Mouse (Mus musculus): ENCODE data around the gene Tia1. TPM values are rescaled to one million over a fixed set of nuclear protein-coding genes. Genes with fewer than 3 reads are reported as not detected.
"Not testable (repeated sequence)": the region's sequence is repeated elsewhere in the genome, so short reads cannot be mapped to it uniquely, and the experiment has no call there.

Tia1 gene
- polyA plus RNA-seq, 1 experiment from 2014 or later, result 184 TPM

GRCm38 (mm10) chr6:86380112-86380511, 23.9 kb upstream of the Tia1 start:
- H3K4me1 ChIP-seq (replicated peaks; ENCODE audit: control insufficient read depth, insufficient read depth, low read length); H3K9ac ChIP-seq (ENCODE audit: low read length); H3K4me3 ChIP-seq (ENCODE audit: low read depth, low read length); H3K27ac ChIP-seq (ENCODE audit: low read depth); H3K4me2 ChIP-seq (ENCODE audit: low read length); H3K27me3 ChIP-seq (replicated peaks; ENCODE audit: control insufficient read depth, insufficient read depth, low read length); DNase-seq (ENCODE audit: low spot score); H3K9me3 ChIP-seq (ENCODE audit: control insufficient read depth, low read length); ATAC-seq (replicated peaks; ENCODE audit: low FRiP score, low TSS enrichment, low read depth): not testable (repeated sequence)
- 78% methylated on average over 6 of the region's 8 CpGs for WGBS
- peaks cover 47% of the 10 kb centered on the region for H3K36me3 ChIP-seq (ENCODE audit: control insufficient read depth, insufficient read depth, low read length)

- no peak for DNase-seq (ENCODE audit: low spot score)
- Histone ChIP-seq H3K9ac (ENCODE audit: low read length) (no peak overlapping the region), H3K9me3 (ENCODE audit: control insufficient read depth, low read length) (no peaks in the 10 kb centered on the region), H3K36me3 (ENCODE audit: control insufficient read depth, insufficient read depth, low read length) (peaks cover 48% of the 10 kb centered on the region), H3K4me2 (ENCODE audit: low read length) (no peak overlapping the region), H3K4me1 (replicated peaks; ENCODE audit: control insufficient read depth, insufficient read depth, low read length) (no peaks in the 10 kb centered on the region), H3K4me3 (ENCODE audit: low read depth, low read length) (no peak overlapping the region), H3K27me3 (replicated peaks; ENCODE audit: control insufficient read depth, insufficient read depth, low read length) (no peaks in the 10 kb centered on the region), H3K27ac (ENCODE audit: low read depth) (no peak overlapping the region)
- ATAC-seq (replicated peaks; ENCODE audit: low FRiP score, low TSS enrichment, low read depth), result no peak
Measured at GRCm38 (mm10) chr6:86382551-86382950, 21.5 kb upstream of the Tia1 start.

GRCm38 (mm10) chr6:86383370-86383769, 20.6 kb upstream of the Tia1 start:
- Histone ChIP-seq H3K27ac (ENCODE audit: low read depth) (no peak overlapping the region), H3K9ac (ENCODE audit: low read length) (no peak overlapping the region), H3K4me1 (replicated peaks; ENCODE audit: control insufficient read depth, insufficient read depth, low read length) (no peaks in the 10 kb centered on the region), H3K4me3 (ENCODE audit: low read depth, low read length) (no peak overlapping the region), H3K4me2 (ENCODE audit: low read length) (no peak overlapping the region), H3K27me3 (replicated peaks; ENCODE audit: control insufficient read depth, insufficient read depth, low read length) (no peaks in the 10 kb centered on the region), H3K36me3 (ENCODE audit: control insufficient read depth, insufficient read depth, low read length) (peaks cover 48% of the 10 kb centered on the region), H3K9me3 (ENCODE audit: control insufficient read depth, low read length) (no peaks in the 10 kb centered on the region)
- ATAC-seq (replicated peaks; ENCODE audit: low FRiP score, low TSS enrichment, low read depth), result no peak
- no peak for DNase-seq (ENCODE audit: low spot score)
- 48% methylated on average over 16 of the region's 16 CpGs for WGBS

- Histone ChIP-seq H3K4me2 (ENCODE audit: low read length) (no peak overlapping the region), H3K4me3 (ENCODE audit: low read depth, low read length) (no peak overlapping the region), H3K4me1 (replicated peaks; ENCODE audit: control insufficient read depth, insufficient read depth, low read length) (no peaks in the 10 kb centered on the region), H3K27me3 (replicated peaks; ENCODE audit: control insufficient read depth, insufficient read depth, low read length) (no peaks in the 10 kb centered on the region), H3K9me3 (ENCODE audit: control insufficient read depth, low read length) (no peaks in the 10 kb centered on the region), H3K27ac (ENCODE audit: low read depth) (no peak overlapping the region), H3K9ac (ENCODE audit: low read length) (no peak overlapping the region), H3K36me3 (ENCODE audit: control insufficient read depth, insufficient read depth, low read length) (peaks cover 46% of the 10 kb centered on the region)
- 49% methylated on average over 4 of the region's 4 CpGs for WGBS
- no peak for DNase-seq (ENCODE audit: low spot score)
- no peak for ATAC-seq (replicated peaks; ENCODE audit: low FRiP score, low TSS enrichment, low read depth)
Measured at GRCm38 (mm10) chr6:86384692-86385091, 19.3 kb upstream of the Tia1 start.

GRCm38 (mm10) chr6:86385362-86386104, 18.5 kb upstream of the Tia1 start:
- H3K27me3 ChIP-seq (replicated peaks; ENCODE audit: control insufficient read depth, insufficient read depth, low read length), result no peaks in the 10 kb centered on the region
- DNase-seq (ENCODE audit: low spot score) (no peak), ATAC-seq (replicated peaks; ENCODE audit: low FRiP score, low TSS enrichment, low read depth) (no peak)
- no peaks in the 10 kb centered on the region for H3K4me1 ChIP-seq (replicated peaks; ENCODE audit: control insufficient read depth, insufficient read depth, low read length)
- no peaks in the 10 kb centered on the region for H3K9me3 ChIP-seq (ENCODE audit: control insufficient read depth, low read length)
- H3K9ac ChIP-seq (ENCODE audit: low read length), result no peak overlapping the region
- no peak overlapping the region for H3K4me3 ChIP-seq (ENCODE audit: low read depth, low read length)
- 84% methylated on average over 5 of the region's 5 CpGs for WGBS
- no peak overlapping the region for H3K4me2 ChIP-seq (ENCODE audit: low read length)
- H3K36me3 ChIP-seq (ENCODE audit: control insufficient read depth, insufficient read depth, low read length), result peaks cover 53% of the 10 kb centered on the region
- no peak overlapping the region for H3K27ac ChIP-seq (ENCODE audit: low read depth)

- H3K4me3 ChIP-seq (ENCODE audit: low read depth, low read length), result no peak overlapping the region
- no peak overlapping the region for H3K9ac ChIP-seq (ENCODE audit: low read length)
- no peak for ATAC-seq (replicated peaks; ENCODE audit: low FRiP score, low TSS enrichment, low read depth)
- no peaks in the 10 kb centered on the region for H3K27me3 ChIP-seq (replicated peaks; ENCODE audit: control insufficient read depth, insufficient read depth, low read length)
- H3K9me3 ChIP-seq (ENCODE audit: control insufficient read depth, low read length), result no peaks in the 10 kb centered on the region
- H3K36me3 ChIP-seq (ENCODE audit: control insufficient read depth, insufficient read depth, low read length), result peaks cover 71% of the 10 kb centered on the region
- no peaks in the 10 kb centered on the region for H3K4me1 ChIP-seq (replicated peaks; ENCODE audit: control insufficient read depth, insufficient read depth, low read length)
- WGBS, result 88% methylated on average over 12 of the region's 12 CpGs
- no peak for DNase-seq (ENCODE audit: low spot score)
- H3K4me2 ChIP-seq (ENCODE audit: low read length), result no peak overlapping the region
- H3K27ac ChIP-seq (ENCODE audit: low read depth), result no peak overlapping the region
Measured at GRCm38 (mm10) chr6:86387313-86387712, 16.7 kb upstream of the Tia1 start.

GRCm38 (mm10) chr6:86388461-86388860, 15.6 kb upstream of the Tia1 start:
- no peak overlapping the region for H3K4me2 ChIP-seq (ENCODE audit: low read length)
- H3K27me3 ChIP-seq (replicated peaks; ENCODE audit: control insufficient read depth, insufficient read depth, low read length), result no peaks in the 10 kb centered on the region
- no peaks in the 10 kb centered on the region for H3K4me1 ChIP-seq (replicated peaks; ENCODE audit: control insufficient read depth, insufficient read depth, low read length)
- no peaks in the 10 kb centered on the region for H3K9me3 ChIP-seq (ENCODE audit: control insufficient read depth, low read length)
- DNase-seq (ENCODE audit: low spot score) (no peak), ATAC-seq (replicated peaks; ENCODE audit: low FRiP score, low TSS enrichment, low read depth) (no peak)
- no peak overlapping the region for H3K4me3 ChIP-seq (ENCODE audit: low read depth, low read length)
- H3K27ac ChIP-seq (ENCODE audit: low read depth), result no peak overlapping the region
- WGBS, result 75% methylated on average over 18 of the region's 18 CpGs
- no peak overlapping the region for H3K9ac ChIP-seq (ENCODE audit: low read length)
- H3K36me3 ChIP-seq (ENCODE audit: control insufficient read depth, insufficient read depth, low read length), result peaks cover 75% of the 10 kb centered on the region

- H3K9ac ChIP-seq (ENCODE audit: low read length), result no peak overlapping the region
- no peak for DNase-seq (ENCODE audit: low spot score)
- no peak for ATAC-seq (replicated peaks; ENCODE audit: low FRiP score, low TSS enrichment, low read depth)
- peaks cover 70% of the 10 kb centered on the region for H3K36me3 ChIP-seq (ENCODE audit: control insufficient read depth, insufficient read depth, low read length)
- 89% methylated on average over 5 of the region's 5 CpGs for WGBS
- no peak overlapping the region for H3K4me3 ChIP-seq (ENCODE audit: low read depth, low read length)
- H3K4me2 ChIP-seq (ENCODE audit: low read length), result no peak overlapping the region
- H3K4me1 ChIP-seq (replicated peaks; ENCODE audit: control insufficient read depth, insufficient read depth, low read length), result peaks cover 13% of the 10 kb centered on the region
- H3K9me3 ChIP-seq (ENCODE audit: control insufficient read depth, low read length), result no peaks in the 10 kb centered on the region
- H3K27me3 ChIP-seq (replicated peaks; ENCODE audit: control insufficient read depth, insufficient read depth, low read length), result no peaks in the 10 kb centered on the region
- H3K27ac ChIP-seq (ENCODE audit: low read depth), result no peak overlapping the region
Measured at GRCm38 (mm10) chr6:86391326-86391725, 12.7 kb upstream of the Tia1 start.

- Histone ChIP-seq H3K9me3 (ENCODE audit: control insufficient read depth, low read length) (no peaks in the 10 kb centered on the region), H3K4me1 (replicated peaks; ENCODE audit: control insufficient read depth, insufficient read depth, low read length) (peaks cover 17% of the 10 kb centered on the region), H3K27me3 (replicated peaks; ENCODE audit: control insufficient read depth, insufficient read depth, low read length) (no peaks in the 10 kb centered on the region), H3K4me3 (ENCODE audit: low read depth, low read length) (no peak overlapping the region), H3K36me3 (ENCODE audit: control insufficient read depth, insufficient read depth, low read length) (peaks cover 53% of the 10 kb centered on the region), H3K4me2 (ENCODE audit: low read length) (no peak overlapping the region), H3K9ac (ENCODE audit: low read length) (no peak overlapping the region), H3K27ac (ENCODE audit: low read depth) (no peak overlapping the region)
- DNase-seq (ENCODE audit: low spot score) (no peak), ATAC-seq (replicated peaks; ENCODE audit: low FRiP score, low TSS enrichment, low read depth) (no peak)
- WGBS, result 91% methylated on average over 1 of the region's 1 CpGs
Measured at GRCm38 (mm10) chr6:86393187-86393586, 10.8 kb upstream of the Tia1 start.

Measured in intestine, embryonic 14.5 days (tissue).